Mouse (Mus musculus): Measurements from ENCODE around the gene Rtp3.

The Rtp3 gene

DNA sequence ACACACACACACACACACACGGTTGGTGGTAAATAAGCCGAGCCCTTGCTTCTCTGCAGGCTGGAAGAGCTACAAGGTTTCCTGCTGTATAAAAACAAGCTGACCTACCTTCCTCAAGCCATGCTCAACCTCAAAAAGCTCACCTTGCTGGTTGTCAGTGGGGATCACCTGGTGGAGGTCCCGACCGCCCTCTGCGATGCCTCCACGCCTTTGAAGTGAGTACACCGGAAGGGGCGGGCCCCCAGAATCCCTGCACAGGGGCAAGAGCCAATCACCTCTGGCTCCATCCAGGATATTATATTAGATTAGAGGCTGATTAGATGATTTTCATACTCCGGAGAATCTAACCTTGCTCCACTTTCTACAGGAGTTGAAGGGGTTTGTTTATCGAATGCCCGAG, 11.0 kb downstream of the Rtp3 start:
- DNase-seq (ENCODE audit: low spot score) = no peak

DNA sequence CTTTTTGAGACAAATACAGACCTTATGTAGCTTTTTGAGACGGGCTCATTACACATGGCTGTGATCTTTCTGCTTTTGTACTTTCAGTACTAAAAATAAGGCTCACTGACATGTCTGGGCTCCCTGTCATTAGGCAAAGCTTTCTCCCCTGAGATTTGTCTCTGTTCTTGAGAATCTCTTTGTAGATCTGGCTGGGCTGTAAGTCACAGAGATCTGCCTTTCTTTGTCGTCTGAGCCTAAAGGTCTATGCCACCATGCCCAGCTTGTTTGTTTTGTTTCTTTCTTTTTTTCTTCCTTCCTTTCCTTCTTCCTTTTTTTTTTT, 24.5 kb downstream of the Rtp3 start:
- DNase-seq (ENCODE audit: low spot score) = no peak

DNA sequence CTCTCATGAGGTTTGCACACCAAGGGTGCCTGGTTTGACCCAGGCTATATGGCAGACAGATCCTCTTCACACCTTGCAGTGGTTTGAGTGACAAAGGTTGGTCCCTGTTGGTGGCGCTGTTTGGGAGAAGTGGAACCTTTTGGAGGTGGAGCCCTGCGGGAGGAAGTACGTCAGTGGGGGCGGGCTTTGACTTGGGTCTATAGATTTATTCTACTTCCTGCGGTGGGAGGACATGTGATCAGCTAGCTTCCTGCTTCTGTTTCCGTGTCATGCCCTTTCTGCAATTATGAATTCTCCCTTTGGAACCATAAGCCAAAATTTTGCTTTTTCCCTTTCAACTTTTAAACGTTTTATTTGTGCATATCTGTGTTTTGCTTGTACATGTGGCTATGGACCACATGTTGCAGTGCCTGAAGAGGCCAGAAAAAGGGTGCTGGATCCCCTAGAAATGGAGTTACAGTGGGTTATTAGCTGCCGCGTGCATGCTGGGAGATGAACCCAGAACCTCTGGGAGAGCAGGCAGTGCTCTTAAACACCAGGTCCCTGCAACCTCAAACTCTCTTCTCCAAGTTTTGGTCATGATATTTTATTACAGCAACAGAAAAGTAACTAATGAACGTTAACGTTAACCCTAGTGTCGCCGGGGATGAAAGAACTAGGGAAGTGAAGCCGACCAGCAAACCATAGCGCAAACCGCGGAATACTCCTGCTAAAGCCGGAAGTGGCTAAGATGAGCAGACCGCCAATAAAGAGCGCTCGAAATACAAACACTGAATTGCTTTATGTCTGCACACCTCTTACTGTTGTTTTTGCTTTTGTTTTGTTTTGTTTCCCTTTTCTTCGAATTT, 25.1 kb downstream of the Rtp3 start:
- DNase-seq (ENCODE audit: low spot score) = peak; percentile 31

DNA sequence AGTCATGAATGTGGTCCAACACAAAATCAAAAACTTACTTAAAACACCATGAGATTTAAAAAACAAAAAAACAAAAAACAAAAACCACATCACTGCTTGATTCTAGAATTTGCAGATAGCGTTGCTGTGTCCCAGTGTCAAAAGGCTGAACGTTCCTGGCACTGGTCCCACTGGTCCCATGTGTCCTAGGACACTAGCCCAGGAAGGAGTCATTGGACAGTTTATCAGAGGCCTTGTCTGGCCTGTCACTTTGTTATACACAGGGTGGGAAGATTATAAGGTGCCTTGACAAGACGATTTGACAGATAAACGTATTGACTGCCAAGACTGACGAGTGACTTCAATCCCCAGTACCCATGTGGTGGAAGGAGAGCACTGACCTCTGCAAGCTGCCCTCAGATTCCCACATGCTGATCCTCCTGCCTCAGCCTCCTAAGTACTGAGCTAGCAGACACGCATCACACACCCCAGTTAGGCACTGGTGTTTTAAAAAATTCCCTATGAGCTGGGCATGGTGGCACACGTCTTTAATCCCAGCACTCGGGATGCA, 26.7 kb downstream of the Rtp3 start:
- no peak for DNase-seq (ENCODE audit: low spot score)

DNA sequence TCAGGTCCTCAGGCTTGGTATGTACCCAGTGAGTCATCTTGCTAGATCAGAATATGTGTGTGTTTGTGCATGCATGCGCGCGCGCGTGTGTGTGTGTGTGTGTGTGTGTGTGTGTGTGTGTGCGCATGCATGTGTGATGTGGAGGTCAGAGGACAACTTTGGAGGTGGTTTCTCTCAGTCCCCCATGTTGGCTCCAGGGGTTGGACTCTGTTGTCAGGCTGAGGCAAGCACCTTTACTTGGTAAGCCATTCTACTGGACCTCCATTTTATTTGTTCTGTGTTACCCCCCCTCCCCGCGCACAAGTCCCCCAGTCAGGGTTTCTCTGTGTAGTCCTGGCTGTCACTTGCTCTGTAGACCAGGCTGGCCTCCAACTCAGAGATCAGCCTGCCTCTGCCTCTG, 29.0 kb downstream of the Rtp3 start:
- no peak for DNase-seq (ENCODE audit: low spot score)

DNA sequence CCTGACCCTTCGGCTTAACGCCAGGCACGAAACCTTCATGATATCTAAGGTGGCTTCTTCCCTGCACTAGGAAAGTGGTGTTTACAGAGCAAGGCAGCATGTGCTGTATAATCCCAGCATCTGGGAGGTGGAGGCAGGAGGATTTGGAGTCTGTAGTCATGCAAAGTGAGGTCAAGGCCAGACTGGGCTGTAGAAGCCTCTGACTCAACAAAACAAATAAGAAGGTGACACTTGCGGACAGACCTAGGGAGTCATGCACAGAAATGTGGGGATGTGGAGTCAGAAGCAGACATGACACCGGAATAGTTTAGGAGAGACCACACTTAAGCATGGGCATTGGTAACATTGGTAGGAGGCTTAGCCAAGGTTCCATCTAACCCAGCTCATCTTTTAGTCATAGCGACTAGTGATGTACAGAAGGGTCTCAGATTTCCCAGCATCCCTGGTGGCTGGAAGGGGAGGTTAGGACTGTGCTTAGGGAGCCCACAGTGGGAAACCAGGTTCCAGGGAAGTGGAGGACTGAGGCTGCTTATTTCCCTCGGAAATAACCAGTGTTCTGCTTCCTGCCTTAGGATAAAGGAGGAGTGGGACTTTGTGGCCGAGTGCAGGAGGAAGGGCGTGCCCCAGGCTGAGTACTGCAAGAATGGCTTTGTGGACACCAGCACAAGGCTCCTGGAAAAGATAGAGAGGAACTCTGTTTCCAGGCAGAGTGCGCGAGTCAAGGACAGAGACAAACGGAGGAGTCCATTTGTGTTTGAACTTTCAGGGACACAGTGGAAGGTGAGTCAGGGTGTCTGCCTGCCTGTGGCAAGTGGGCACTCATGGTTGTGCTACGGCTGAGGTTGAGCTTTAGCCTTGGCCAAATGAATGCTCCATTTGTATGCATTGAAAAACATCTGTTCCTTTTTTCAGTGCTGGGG, 29.9 kb downstream of the Rtp3 start:
- DNase-seq (ENCODE audit: low spot score) = no peak

DNA sequence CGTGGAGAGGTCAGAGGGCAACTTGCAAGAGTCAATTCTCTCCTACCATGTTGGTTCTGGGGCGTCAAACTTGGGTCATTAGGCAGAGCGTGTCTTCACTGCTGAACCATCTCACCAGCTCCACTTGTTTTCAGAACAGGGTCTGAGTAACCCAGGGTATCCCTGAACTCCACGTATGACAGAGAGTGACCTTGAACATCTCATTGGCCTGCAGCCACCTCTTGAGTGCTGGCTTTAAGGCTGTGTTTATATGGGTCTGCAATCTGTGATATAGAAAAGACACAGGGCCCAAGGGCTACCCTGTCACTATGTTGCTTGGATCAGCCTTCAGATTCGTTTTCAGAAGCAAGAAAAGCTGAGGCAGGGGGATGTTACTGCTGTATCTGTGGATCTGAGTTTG, 30.7 kb downstream of the Rtp3 start:
- no peak for DNase-seq (ENCODE audit: low spot score)

DNA sequence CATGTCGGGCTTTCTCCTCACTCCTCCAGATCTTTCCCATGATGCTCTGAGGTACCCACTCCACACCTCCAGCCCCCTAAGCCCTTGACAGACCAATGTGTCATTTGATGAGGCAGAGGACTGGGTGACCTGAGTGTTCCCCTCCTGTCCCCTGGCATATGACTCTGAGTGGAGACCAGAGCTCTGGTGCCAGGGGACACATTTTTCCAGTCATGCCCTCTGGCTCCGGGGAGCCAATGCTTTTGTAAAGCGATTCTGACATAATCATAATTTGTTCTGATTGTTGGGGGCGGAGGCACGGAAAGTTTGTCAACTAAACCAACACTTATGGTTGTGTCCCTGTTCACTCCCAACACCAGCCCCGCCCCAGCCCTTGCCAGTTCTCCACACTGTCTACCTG, 34.4 kb downstream of the Rtp3 start:
- DNase-seq (ENCODE audit: low spot score) = no peak

DNA sequence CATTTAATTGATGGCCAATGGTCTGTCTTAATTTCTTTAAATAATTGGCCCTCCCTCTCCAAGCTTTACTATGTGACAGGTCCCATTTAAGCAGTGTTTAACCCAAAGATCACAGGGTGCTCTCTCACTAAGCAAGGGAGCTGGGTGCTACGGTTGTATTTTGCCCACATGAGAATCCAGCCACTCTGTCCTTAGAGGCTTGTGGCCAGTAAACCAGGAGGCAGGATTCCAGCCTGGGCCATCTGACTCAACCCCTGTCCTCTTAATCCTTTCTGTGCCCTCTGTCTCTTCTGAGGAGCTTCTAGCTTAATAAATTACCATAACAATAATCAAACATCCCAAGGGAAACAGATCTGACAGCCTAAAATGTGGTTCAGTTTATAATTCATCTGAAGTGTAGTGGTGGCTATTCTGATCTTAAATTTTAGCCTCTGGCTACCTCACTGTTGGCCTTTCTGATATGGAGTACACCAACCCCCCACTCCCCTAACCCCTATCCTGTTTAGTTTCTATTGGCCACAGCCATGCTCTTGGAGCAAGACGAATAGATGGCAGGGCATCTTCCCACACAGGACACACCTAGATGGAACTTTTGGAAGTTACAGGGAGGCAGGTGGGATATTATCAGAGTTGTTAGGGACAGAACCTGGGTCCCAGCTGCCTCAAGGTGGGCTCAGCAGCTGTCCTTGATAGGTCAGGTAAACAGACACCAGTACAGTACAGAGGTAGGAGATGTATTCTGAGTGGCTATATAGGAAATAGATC, 35.5 kb downstream of the Rtp3 start:
- DNase-seq (ENCODE audit: low spot score) = no peak

DNA sequence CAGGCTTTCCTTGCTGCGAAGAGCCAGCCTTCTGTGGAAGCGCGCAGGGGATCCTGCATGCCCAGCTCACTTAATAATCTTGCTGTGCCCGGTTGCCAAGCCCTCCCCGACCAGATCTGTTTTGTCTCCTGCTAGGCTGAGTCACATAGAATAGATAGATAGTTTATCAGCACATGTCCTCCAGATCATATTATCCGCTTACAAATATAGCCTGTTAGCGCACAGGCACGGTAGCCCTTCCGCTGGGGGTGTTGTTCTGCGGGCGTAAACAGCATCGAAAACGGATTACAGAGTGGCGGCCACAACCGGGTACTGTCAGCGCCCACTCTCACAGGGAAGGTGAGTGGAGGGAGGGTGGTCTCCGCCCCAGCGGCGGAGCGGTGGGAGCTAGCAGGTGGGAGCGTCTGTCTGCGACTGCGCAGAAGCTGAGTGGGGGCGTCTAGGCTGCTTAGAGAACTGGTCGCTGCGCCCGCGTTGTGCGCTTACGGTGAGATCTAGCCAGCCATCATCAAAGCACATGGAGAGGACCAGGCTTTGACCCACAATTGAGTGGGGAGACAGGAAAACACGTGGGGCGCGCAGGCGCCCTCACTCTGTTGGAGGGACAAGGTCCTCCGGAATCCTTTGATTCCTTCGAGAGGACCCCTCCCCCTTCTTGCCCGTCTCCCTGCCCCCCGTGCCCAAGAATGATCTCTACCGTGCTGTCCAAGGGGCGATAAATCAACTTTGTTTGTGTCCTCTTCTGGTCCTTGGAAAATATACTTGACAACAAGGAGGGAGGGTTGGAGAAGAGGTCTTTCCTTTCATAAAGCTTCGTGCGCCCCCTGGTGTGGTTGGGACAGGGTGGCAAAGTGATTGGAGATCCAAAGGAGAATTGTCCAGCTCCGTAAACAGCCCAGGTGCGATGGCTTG, 36.6 kb downstream of the Rtp3 start:
- DNase-seq (ENCODE audit: low spot score) = no peak

DNA sequence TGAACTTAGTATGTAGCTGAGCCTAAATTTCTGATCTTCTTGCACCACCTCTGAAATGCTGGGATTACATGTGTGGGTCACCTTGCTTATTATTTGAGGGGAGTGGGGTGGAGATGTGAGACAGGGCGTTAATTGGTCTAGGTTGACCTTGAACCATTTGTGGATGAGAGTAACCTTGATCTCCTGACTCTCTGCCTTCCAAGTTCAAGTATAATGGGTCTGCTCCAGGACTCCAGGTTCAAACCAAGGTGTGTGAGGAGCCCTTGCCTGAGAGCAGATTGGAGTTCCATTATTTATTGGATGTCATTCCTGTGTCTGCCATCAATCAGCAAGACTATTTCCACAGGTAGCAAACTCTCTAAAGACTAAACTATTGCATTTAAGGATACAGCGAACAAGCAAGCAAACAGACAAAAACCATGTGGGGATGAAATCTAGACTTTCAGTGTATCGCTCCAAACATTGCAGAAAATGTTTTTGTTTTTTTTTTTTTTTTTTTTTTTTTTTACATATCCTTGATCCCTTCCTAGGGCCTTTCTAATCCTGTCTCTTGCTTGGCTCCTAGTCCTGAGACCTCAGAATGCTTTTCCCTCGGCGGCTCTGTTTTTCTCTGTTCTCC, 37.3 kb downstream of the Rtp3 start:
- no peak for DNase-seq (ENCODE audit: low spot score)

DNA sequence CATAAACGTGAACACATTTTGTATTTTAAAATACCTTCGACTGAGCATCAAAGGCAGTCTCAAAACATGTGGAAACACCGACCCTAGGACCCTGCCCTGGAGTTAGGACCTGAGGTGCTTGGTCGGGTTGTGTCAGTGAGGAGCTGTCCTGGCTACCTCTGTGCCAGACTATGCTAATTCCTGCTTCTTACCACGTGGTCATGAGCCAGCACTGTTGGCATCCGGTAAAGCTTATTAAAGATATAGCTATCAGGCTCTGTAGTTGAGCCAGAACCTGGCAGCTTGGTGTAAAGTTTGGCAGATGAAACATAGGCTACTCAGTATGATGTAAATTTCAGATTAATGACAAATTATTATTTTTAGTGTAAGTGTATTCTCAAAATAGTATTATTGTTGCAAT, 38.0 kb downstream of the Rtp3 start:
- no peak for DNase-seq (ENCODE audit: low spot score)

DNA sequence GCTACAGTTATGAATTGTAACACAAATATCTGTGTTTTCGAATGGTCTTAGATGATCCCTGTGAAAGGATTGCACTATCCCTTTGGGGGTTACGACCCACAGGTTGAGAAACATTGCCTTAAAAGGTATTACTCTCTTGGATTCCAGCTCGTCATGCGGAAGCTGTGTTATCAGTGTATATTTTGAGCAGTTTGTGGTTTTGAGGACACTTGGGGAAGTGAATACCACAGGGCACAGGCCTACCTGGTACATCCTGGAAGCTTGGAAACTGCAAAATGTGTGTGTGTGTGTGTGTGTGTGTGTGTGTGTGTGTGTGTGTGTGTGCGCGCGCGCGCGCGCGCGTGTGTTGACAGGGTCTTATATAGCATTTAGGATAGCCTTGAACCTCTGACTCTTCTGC, 38.5 kb downstream of the Rtp3 start:
- no peak for DNase-seq (ENCODE audit: low spot score)

DNA sequence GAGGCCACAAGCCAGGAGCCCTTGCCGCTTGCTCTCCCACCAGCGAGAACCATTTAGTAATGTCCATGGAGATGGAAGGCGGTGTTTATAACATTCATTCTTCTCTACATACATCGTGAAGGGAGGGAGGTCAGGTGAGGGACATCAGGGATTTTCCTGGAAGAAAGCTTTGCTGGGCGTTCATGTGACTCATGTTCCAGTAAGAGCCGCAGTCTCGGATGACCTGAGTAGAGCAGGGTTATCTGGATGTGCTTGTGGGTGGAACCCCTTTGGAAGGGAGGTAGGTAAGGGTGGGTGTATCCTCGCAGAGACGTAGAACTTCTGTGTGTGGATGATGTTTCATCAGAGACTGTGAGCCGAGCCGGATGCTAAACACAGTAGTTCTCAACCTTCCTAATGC, 39.0 kb downstream of the Rtp3 start, which contains the start of gene Lrrc2:
Lrrc2 (plus strand) TSS at position 149 of the 400 bp plus-strand sequence.
- DNase-seq (ENCODE audit: low spot score) = no peak

DNA sequence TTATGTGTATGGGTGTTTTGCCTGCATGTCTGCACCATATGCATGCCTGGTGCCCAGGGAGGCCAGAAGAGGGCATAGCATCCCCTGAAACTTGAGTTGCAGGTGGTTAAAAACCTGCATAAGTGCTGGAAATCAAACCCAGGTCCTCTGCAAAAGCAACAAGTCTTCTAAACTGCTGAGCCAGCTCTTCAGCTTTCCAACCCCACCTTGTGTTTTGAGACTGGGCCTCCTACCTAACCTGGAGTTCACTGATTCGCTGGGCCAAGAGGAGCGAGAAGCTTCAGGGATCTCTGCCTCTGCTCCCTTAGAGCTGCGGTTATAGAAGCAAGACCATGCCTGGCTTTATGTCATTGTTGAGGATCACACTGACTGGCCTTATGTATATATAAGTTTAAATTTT, 40.3 kb downstream of the Rtp3 start:
- no peak for DNase-seq (ENCODE audit: low spot score)

DNA sequence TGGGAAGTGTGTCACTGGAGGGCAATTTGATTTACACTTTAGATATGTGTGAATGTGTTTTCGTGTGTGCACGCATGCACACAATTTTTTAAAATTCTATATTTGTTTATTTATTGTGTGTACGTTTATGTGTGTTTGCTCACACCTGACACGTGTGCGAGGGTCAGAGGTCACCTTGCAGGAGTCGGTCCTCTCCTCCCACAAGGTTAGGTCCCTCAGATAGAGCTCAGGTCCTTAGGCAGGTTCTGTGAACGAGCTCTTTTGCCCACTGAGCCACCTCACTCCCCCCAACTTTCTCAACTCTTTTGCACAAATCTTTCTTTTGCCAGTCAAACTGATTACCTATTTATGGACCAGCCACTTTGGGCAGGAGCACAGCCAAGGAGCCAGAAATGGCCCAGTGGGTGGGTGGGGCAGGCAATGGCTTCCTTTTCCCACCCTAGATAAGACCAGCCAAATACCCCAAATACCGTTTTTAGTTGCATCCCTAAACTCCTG, 41.5 kb downstream of the Rtp3 start:
- DNase-seq (ENCODE audit: low spot score) = no peak

DNA sequence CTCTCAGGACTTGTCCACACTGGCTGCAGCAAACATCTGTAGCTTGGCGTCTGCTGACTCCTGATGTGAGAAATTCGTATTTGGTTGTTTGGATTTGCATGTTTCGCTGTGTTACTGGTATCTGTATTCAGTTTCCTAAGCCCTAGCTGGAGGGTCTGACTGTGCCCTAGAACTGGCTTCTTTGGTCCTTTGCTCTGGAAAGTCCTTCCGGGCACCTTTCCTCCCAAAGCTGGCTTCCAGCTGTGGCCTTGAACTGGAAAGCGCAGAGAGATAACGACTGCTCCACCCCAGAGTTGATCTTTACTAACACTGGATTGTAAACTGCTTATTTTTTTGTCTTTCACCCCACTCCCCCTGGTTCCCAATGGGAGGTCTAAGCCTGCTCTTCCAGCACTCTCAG, 42.5 kb downstream of the Rtp3 start:
- no peak for DNase-seq (ENCODE audit: low spot score)

DNA sequence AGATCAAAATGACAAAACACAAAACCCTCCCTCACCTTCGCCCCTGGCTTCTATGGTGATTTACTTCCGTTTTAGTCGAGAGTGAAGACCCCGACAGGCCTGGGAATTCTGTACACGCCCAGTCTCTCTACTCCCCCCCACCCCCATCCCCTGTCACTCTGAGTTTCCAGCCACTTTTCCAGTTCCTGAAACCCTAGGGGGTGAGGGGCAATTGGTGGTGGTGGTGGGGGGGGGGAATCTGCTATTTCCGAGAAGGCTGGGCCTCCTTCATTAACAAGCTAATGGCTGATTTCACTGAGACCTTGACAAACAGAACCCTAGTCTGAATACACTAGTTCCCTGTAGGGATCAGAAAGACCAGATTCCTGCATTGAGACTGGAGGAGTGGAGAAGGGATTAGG, 43.1 kb downstream of the Rtp3 start:
- no peak for DNase-seq (ENCODE audit: low spot score)

DNA sequence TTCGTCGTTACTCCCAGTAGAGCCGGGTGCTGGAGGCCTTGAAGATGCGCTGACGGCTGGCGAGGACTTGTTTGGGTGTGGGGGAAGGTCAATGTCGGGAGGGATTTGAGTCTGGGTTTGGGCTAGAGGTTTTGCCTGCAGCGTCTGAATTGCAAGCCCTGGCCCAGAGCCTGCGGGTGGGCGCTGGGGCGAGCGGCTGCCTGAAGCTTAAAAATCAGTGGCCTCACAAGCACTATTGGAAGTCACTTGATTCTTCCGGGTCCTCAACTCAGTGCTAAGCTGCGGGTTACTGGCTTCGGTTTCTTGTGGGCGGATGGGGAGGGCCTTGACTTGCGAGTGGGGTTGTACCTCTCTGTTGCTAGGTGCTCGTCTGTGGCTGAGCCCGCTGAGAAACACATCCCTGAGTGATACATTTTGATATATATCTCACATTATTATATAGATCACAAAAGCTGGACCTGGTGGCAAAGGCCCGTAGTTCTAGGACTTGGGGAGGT, 43.8 kb downstream of the Rtp3 start:
- DNase-seq (ENCODE audit: low spot score) = no peak

DNA sequence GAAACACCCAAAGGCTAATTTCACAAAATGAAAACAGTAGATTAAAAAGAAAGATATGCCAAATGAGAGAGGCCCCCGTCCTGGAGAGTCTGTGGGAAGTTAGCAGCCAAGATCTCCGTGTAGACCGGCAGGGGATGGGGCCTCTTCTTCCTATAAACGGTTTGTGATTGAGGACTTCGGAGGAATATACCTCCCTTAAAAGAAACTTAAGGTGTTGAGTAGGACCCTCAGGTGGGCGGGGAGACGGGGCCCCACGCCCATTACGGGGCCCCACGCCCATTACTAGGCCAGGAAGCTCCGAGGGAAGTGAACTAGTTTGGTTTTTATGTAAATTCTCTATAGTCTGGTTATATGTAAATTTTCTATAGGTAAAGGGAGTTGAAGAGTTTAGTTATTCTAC, 44.5 kb downstream of the Rtp3 start, which contains the start of gene Tdgf1:
Tdgf1 (minus strand) TSS at position 233 of the 400 bp plus-strand sequence.
- DNase-seq (ENCODE audit: low spot score) = no peak

All from spleen, adult 12 weeks (tissue).